Mouse (Mus musculus) B cell, adult 67 days (primary cell): ENCODE results near the gene Rhox2g. TPM values are rescaled to one million over a fixed set of nuclear protein-coding genes. Genes with fewer than 3 reads are reported as not detected.

Experiments used
- total RNA-seq, 2 experiments: library from RNA; stranded (reverse); gene quantifications; 4 replicates each; pipeline ENCODE4 v1.2.4; 2023

Rhox2g gene
- not detected for total RNA-seq

GRCm38 (mm10) chrX:37643370-37643769 is at the start of gene Rhox2g:
TSS of gene Rhox2g (minus strand) at chrX:37643470.

GRCm38 (mm10) chrX:37673177-37673576 is 29.9 kb upstream of the Rhox2g start, which contains the start of gene Rhox2h:
TSS of gene Rhox2h (minus strand) at chrX:37673277.

GRCm38 (mm10) chrX:37668664-37669063 is 25.4 kb upstream of the Rhox2g start, which contains the start of gene Rhox3h:
TSS of gene Rhox3h (minus strand) at chrX:37668764.

GRCm38 (mm10) chrX:37651227-37651626 is 8.0 kb upstream of the Rhox2g start, which contains the start of gene Rhox4g:
TSS of gene Rhox4g (minus strand) at chrX:37651327.

GRCm38 (mm10) chrX:37628512-37628911 is 14.8 kb downstream of the Rhox2g start, which contains the start of gene Rhox3g:
TSS of gene Rhox3g (minus strand) at chrX:37628612.

GRCm38 (mm10) chrX:37607604-37608003 is 35.7 kb downstream of the Rhox2g start, which contains the start of gene Rhox4f:
TSS of gene Rhox4f (minus strand) at chrX:37607704.

Other genes starting within 250 kb of the Rhox2g start
- gene Rhox2b, start 231.4 kb downstream of the Rhox2g start, total RNA-seq, result not detected
- gene Rhox4b, start 211.0 kb downstream of the Rhox2g start, total RNA-seq, result not detected
- gene Rhox2c, start 189.8 kb downstream of the Rhox2g start, total RNA-seq, result not detected
- not detected for gene Rhox3c, start 184.9 kb downstream of the Rhox2g start, total RNA-seq
- gene Rhox4c, start 163.1 kb downstream of the Rhox2g start, total RNA-seq, result not detected
- not detected for gene Rhox2d, start 150.0 kb downstream of the Rhox2g start, total RNA-seq
- gene Rhox4d, start 129.1 kb downstream of the Rhox2g start, total RNA-seq, result not detected
- gene Rhox2e, start 113.0 kb downstream of the Rhox2g start, total RNA-seq, result not detected
- gene Rhox3e, start 101.5 kb downstream of the Rhox2g start, total RNA-seq, result not detected
- not detected for gene Rhox4e, start 86.1 kb downstream of the Rhox2g start, total RNA-seq
- not detected for gene Rhox2f, start 72.1 kb downstream of the Rhox2g start, total RNA-seq
- not detected for gene Rhox3f, start 62.5 kb downstream of the Rhox2g start, total RNA-seq
- gene Rhox4f, start 35.8 kb downstream of the Rhox2g start, total RNA-seq, result not detected
- not detected for gene Rhox3g, start 14.9 kb downstream of the Rhox2g start, total RNA-seq
- gene Rhox4g, start 7.9 kb upstream of the Rhox2g start, total RNA-seq, result not detected
- not detected for gene Rhox3h, start 25.3 kb upstream of the Rhox2g start, total RNA-seq
- not detected for gene Rhox2h, start 29.8 kb upstream of the Rhox2g start, total RNA-seq
- gene Rhox5, start 161.4 kb upstream of the Rhox2g start, total RNA-seq, result not detected
- gene Rhox6, start 183.4 kb upstream of the Rhox2g start, total RNA-seq, result not detected
- gene Rhox7a, start 188.2 kb upstream of the Rhox2g start, total RNA-seq, result not detected
- not detected for gene Rhox8, start 235.5 kb upstream of the Rhox2g start, total RNA-seq